Mouse (Mus musculus) adrenal gland, postnatal 36 days (tissue): ENCODE data around the gene Tarbp2. TPM values are rescaled to one million over a fixed set of nuclear protein-coding genes. Genes with fewer than 3 reads are reported as not detected.

Experiments
- DNase-seq, 2 experiments: peaks; one replicate each; pipeline ENCODE4 v3.0.0; 2021; ENCODE audit warnings: mixed read lengths in 1 of 2
- total RNA-seq, 2 experiments: library from RNA; stranded (reverse); gene quantifications; 2 replicates each; pipeline ENCODE4 v1.2.3; 2021

The Tarbp2 gene
- total RNA-seq, 2 experiments from 2014 or later = 32.5 to 33.5 TPM

DNA sequence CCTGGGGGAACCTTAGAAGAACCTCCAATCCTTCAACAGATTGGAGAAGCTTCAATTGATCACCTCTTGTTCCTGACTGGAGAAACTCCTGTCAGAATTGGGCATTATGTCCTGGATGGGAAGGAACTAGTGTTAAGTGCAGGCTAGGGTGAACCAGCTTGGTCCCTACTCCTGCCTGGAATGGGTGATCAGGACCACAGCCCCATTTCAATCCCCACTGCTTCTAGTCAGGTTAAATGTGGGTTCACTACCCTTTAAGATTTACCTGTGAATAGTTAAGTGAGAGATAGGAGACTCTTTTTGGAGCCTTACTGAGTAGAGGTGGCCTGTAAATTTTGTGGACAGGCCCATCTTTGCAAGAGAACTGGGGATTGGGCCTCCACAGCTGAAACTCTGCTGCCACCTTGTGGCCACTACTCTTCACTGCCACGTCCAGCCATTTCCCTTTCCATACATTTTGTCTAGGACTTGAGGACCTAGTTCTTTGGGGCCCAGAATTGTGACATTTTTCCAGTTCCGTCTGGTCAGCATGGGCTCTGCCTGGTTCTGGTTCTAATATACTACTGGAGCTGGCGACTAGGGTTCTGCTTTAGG, 7.0 kb downstream of the Tarbp2 start, which contains the start of gene Npff:
Npff (minus strand) TSS at position 51 of the 594 bp plus-strand sequence.
- DNase-seq = peak; percentile 76 to 84

DNA sequence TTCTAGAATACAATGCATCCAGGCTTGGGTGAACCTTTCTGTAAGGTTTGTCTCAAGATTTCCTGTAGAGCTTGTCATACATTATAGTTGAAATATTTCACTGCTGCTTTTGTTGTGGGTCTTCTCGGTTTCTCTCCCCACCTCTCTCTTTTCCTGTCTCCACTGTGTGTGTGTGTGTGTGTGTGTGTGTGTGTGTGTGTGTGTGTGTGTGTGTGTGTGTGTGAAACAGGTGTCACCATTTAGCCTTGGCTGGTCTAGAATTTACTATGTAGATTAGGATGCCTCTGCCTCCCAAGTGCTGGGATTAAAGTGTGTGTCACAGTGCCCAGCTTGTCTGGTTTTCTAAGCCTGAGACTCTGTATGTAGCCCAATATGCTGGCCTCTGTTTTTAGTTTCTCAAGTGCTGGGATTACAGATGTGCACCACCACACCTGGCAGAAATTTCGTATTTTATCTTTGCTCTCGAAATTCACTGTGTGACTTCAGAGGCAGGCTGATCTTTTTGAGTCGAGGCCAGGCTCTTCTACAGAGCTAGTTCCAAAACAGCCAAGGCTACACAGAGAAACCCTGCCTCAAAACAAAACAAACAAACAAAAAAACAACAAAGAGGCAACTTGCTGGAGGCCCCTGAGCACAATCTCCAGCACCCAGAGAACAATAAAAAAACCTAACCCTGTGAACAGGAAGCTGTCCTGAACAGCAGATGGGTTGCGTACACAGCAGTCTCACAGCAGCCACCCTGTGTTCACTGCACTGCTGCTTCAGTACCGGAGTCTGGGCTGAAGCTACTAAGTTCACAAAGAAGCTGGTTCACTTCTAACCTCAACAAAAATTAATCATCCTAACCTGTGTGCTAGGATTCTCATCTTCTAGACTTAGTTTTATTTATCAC, 8.4 kb downstream of the Tarbp2 start:
- no peak for DNase-seq

GRCm38 (mm10) chr15:102527936-102528335, 9.9 kb downstream of the Tarbp2 start:
- DNase-seq = no peak

- DNase-seq = no peak
Measured at GRCm38 (mm10) chr15:102528396-102528795, 10.4 kb downstream of the Tarbp2 start.

DNA sequence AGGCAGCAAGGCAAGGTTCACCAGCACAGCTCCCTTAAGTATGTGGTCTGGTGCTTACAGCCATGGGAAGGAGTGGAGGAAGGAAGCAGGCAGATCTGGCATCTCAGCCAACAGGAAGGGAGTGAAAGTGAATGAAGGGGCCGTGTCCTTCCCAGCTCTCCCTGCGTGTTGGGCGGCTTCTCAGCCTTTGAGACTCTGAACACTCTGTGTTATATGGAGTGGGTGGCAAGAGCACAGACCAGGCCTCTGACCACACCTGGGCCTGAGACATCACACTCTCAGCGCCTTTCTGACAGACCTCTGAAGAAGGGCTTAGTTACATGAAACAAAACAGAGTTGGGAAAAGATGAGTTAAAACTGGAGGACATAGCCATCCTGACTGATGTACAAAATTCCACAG, 12.6 kb downstream of the Tarbp2 start:
- DNase-seq = no peak

GRCm38 (mm10) chr15:102531586-102531985, 13.6 kb downstream of the Tarbp2 start:
- DNase-seq = no peak

DNA sequence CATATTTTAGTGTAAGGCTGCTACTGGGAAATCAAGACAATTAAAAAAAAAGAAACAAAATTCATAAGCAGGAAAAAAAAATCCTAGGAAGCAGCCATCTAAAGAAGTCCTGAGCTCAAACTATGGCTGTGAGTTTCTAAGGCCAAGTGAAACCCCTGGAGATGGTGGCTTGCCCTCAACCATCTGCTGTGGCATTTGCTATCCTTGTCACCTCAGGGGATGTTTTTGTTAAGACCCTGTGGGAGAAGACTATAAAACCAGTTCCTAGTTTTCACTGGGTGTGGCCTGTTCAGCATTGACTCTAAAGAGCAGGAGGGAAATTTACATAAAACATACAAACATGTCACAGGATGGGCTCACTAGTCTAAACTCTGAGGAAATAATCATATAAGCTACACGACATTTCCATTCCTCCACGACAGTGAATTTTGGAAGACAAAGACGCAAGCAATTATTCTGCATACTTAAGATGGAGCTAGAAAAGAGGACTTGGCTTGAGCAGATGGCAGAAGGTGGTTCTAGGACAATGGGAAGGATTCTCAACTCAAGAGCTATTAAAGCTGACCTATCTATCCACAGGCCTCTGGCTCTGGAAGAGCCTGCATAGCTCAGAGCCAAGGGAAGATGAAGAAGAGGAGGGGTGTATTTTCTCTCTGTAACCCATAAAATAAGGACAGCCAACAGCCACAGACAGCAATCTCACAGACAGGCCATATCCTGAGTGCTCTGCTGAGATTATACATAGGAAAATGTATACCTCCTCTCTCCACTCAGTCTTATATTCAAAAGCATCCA, 14.3 kb downstream of the Tarbp2 start:
- no peak for DNase-seq

DNA sequence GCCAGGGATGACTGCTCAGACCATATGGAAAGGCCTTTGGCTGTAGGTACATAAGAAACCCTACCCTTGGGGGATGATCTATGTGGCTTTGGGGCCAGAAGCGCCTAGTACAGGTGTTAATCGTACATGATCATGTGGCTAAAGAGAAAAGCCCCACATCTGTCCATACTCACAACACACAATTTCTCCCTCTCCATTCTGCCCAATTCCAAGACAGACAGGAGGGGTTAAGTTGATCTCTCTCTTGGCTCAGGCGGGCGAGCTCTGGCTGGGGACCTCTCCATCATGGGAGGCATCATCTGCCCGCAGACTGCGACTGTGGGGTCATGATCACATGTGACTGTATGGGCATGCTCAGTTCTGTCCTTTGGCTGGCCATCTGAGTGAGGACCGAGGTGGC, 15.9 kb downstream of the Tarbp2 start:
- DNase-seq = no peak

GRCm38 (mm10) chr15:102544801-102545200, 26.8 kb downstream of the Tarbp2 start:
- DNase-seq = no peak

DNA sequence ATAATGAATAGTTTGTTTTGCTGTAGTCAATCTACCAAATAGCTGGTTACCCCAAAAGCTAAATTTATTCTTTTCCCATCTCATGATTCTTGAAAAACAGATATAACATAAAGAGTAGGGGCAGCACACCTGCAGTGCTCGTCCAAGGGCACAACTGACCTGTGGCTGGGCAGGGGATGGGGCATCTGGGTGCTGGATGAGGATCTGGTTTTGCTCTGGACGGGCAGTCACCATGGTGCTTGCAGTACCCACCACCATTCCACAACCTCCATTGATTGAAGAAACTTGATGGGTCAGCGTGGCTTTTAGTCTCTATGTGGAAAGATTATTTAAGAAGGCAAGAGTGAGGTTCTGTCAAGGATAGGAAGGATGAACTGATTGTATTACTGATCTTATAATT, 28.3 kb downstream of the Tarbp2 start:
- DNase-seq = no peak

DNA sequence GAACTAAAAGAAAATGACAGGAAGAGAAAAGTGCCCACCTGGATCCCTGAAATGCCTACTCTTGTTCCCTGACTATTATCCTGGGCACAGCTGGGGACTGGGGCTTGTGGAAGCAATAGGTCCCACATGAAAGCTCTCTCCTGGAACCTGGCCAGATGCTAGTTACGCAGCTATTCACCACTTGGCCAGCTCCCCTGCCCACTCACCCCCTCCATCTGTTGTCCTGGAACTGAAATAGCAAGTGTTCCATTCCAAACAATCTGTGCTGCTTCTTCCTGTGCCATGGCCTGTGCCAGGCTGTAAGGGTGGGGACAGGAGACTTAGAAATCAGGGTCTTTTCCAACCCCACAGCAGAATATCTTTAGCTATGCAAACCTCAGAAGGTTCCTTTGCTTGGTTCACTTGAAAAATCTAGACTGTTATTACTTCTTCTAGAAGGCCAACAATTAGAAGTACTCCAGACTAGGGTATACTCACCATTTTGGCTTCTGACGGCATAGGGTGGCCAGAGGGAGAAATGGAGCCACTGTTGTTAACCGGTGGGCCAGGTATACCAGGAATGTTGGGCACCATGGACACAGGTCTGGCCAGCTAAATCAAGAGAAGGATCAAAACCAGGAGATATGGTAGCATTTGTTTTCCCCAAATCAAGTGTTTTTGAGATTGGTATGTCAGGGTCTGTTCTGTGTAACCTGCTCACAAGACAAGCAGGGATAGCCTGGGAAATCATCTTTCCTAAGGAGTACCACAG, 28.9 kb downstream of the Tarbp2 start:
- peak; percentile 58 to 75 for DNase-seq

GRCm38 (mm10) chr15:102547478-102547877, 29.5 kb downstream of the Tarbp2 start:
- no peak for DNase-seq

DNA sequence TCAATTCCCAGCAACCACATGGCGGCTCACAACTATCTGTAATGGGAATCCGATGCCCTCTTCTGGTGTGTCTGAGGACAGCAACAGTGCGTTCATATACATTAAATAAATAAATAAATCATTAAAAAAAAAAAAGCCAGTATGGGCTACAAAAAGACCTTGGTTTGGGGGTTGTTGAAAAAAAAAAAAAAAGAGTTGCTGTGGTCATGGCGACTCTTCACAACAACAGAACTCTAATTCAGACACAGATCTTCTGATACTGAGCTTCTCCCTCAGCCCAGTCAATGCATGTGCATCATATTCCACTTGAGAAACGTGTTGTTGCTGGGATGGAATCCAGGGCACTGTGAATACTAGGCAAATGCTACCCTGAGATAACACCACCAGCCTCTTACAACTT, 34.6 kb downstream of the Tarbp2 start:
- no peak for DNase-seq

GRCm38 (mm10) chr15:102555581-102555980, 37.6 kb downstream of the Tarbp2 start:
- no peak for DNase-seq

GRCm38 (mm10) chr15:102557580-102557979, 39.6 kb downstream of the Tarbp2 start:
- DNase-seq = peak in 1 of 2 experiments; percentile 12

- no peak for DNase-seq
Measured at GRCm38 (mm10) chr15:102562491-102562890, 44.5 kb downstream of the Tarbp2 start.

GRCm38 (mm10) chr15:102563061-102563460, 45.1 kb downstream of the Tarbp2 start:
- DNase-seq = no peak

DNA sequence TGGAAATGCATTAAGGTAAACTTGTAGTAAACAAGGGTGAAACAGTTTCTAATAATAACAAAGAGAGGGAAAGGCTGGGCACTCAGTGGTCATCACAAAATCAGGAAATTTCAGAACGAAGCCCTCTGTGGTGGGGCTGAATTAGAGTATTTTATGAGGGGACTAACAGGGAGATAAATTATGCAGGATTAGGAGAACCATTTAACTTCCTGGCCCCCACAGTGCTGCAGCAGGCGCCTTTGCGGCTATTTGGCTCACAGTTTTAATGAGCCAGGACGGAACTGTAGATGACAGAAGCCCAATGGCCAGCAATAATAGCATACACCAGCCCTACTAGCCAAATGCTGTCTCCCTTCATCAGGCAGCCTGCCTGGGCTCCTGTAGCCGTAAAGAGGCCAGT, 45.7 kb downstream of the Tarbp2 start:
- DNase-seq = no peak

- DNase-seq = no peak
Measured at GRCm38 (mm10) chr15:102567849-102568248, 49.9 kb downstream of the Tarbp2 start.

DNA sequence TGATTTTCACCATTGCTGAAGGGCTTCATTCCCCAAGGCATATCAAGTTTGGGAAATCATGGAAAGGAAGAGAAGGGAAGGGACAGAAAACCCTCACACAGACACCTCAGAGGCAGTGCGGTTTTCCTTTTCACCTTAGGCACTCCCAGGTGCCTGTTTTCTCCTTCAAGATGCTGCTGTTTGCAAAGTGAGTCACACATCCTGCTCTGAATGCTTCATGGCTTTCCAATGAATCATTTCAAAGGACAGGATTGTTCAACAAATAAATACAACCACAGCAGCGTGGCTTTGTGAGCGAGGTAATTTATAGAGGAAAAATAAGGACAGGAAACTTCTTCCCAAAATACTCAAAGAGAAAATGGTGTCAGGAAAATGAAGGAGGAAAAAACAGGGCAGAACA, 54.1 kb downstream of the Tarbp2 start:
- peak in 1 of 2 experiments; percentile 6 for DNase-seq
